Mouse (Mus musculus) forebrain, embryonic 15.5 days (tissue): ENCODE measurements at regions not wholly inside any gene's neighbourhood (a gene's known extent, or its start where the extent isn't known, plus 50 kb on each side); places are given as distances from the start of the nearest gene placed in this dataset.

Source experiments
- ATAC-seq: fragments of 200-750 bp; cut with Nextera tagmentation; replicated peaks from 2 replicates; pipeline ENCODE4 v1.8.0; 2017; ENCODE audit warnings: mild to moderate bottlenecking, moderate TSS enrichment, moderate library complexity
- H3K27ac ChIP-seq: fragments of 300-500 bp; sonication (generic); replicated peaks from 2 replicates; pipeline ENCODE4 v1.5.1; 2015; ENCODE audit warnings: mild to moderate bottlenecking, inconsistent platforms
- H3K27me3 ChIP-seq: fragments of 300-500 bp; sonication (generic); 2 replicates; pipeline ENCODE4 v1.6.1; 2015; ENCODE audit warnings: inconsistent platforms
- H3K36me3 ChIP-seq: fragments of 300-500 bp; sonication (generic); 2 replicates; pipeline ENCODE4 v1.6.1; 2015; ENCODE audit warnings: mild to moderate bottlenecking, inconsistent platforms
- H3K4me1 ChIP-seq: fragments of 300-500 bp; sonication (generic); 2 replicates; pipeline ENCODE4 v1.6.1; 2015; ENCODE audit warnings: inconsistent platforms
- H3K4me2 ChIP-seq: fragments of 300-500 bp; sonication (generic); replicated peaks from 2 replicates; pipeline ENCODE4 v1.6.1; 2015; ENCODE audit warnings: mild to moderate bottlenecking, inconsistent platforms
- H3K4me3 ChIP-seq: fragments of 300-500 bp; sonication (generic); 2 replicates; pipeline ENCODE4 v1.5.1; 2015; ENCODE audit warnings: mild to moderate bottlenecking, inconsistent platforms
- H3K9ac ChIP-seq: fragments of 300-500 bp; sonication (generic); replicated peaks from 2 replicates; pipeline ENCODE4 v1.6.1; 2015; ENCODE audit warnings: mild to moderate bottlenecking, inconsistent platforms
- H3K9me3 ChIP-seq: fragments of 300-500 bp; sonication (generic); 2 replicates; pipeline ENCODE4 v1.6.1; 2016; ENCODE audit warnings: inconsistent platforms
- WGBS: fragments of 180-500 bp; shearing (Covaris S2); methylation state at CpG from one replicate; pipeline ENCODE4 v1.1.7; 2015; ENCODE audit warnings: mixed read lengths; 5-methylcytosine and 5-hydroxymethylcytosine counted together

DNA sequence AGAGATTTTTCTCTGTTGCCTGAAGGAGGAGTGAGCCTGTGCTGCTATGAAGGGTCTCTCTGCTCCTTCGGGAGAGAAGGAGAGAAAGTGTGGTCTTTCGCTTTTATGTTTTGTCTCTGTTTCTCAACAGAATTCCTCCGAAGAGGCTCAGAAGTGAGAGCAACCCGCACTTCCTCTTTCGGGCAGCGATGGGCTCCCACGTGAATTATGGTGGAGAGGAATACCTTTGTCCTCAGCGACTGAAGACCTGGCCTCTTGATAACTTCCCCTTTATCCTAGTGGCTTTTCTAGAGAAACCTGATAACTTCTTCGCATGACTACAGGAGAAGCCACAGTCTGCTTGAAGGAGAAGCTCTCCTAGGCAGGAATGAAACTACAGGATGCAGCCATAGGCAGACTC lies 216.4 kb downstream of the Bcl2l11 start:
- 84% methylated on average over 9 of the region's 9 CpGs for WGBS
- Histone ChIP-seq H3K4me3 (no peak overlapping the region), H3K36me3 (no peaks in the 10 kb centered on the region), H3K9ac (no peak overlapping the region), H3K4me1 (peaks cover 25% of the 10 kb centered on the region), H3K9me3 (no peaks in the 10 kb centered on the region), H3K4me2 (no peak overlapping the region), H3K27me3 (no peaks in the 10 kb centered on the region), H3K27ac (no peak overlapping the region)
- ATAC-seq = no peak

DNA sequence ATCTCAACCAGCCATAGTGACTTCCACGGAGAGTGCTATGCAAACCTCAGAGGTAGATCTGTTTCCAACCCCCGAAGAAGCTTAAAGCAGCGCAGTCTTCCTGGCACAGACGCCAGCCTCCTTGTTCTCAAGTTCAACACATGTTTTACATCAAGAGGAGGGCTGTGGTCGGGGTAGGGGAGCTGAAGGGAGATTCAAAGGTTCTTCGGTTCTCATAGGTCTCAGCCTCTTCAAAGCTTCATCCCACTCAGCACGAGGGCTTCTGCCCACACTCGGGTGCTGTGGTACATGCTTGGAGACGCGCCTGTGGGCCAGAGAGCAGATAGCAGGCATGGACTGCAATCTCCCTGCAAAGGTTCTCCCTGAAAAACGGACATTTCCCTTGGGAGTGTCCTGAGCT lies 219.7 kb downstream of the Bcl2l11 start:
- Histone ChIP-seq H3K27ac (no peak overlapping the region), H3K4me2 (no peak overlapping the region), H3K9ac (no peak overlapping the region), H3K27me3 (no peaks in the 10 kb centered on the region), H3K9me3 (no peaks in the 10 kb centered on the region), H3K4me1 (peaks cover 7% of the 10 kb centered on the region; the same call in 1 of the 2 replicates), H3K36me3 (no peaks in the 10 kb centered on the region), H3K4me3 (no peak overlapping the region)
- 85% methylated on average over 11 of the region's 11 CpGs for WGBS
- no peak for ATAC-seq

- WGBS = 74% methylated on average over 2 of the region's 2 CpGs
- no peak overlapping the region for H3K9ac ChIP-seq
These were observed 222.7 kb downstream of the Bcl2l11 start for GRCm38 (mm10) chr2:128348556-128348955.

GRCm38 (mm10) chr2:128351405-128351804 lies 225.6 kb downstream of the Bcl2l11 start:
- no peaks in the 10 kb centered on the region for H3K4me1 ChIP-seq
- no peak overlapping the region for H3K27ac ChIP-seq
- peaks cover 7% of the 10 kb centered on the region for H3K9me3 ChIP-seq
- 94% methylated on average over 16 of the region's 16 CpGs for WGBS
- H3K27me3 ChIP-seq = no peaks in the 10 kb centered on the region
- no peak overlapping the region for H3K4me2 ChIP-seq
- no peak overlapping the region for H3K9ac ChIP-seq
- ATAC-seq = no peak
- no peaks in the 10 kb centered on the region for H3K36me3 ChIP-seq
- no peak overlapping the region for H3K4me3 ChIP-seq

More at GRCm38 (mm10) chr2:128348556-128348955, 222.7 kb downstream of the Bcl2l11 start:
- Histone ChIP-seq H3K27ac (no peak overlapping the region), H3K4me2 (no peak overlapping the region), H3K36me3 (no peaks in the 10 kb centered on the region), H3K9me3 (no peaks in the 10 kb centered on the region), H3K27me3 (no peaks in the 10 kb centered on the region), H3K4me3 (no peak overlapping the region), H3K4me1 (no peaks in the 10 kb centered on the region)
- no peak for ATAC-seq

- no peaks in the 10 kb centered on the region for H3K4me1 ChIP-seq
- peaks cover 7% of the 10 kb centered on the region for H3K9me3 ChIP-seq
- ATAC-seq = no peak
- no peak overlapping the region for H3K27ac ChIP-seq
- H3K27me3 ChIP-seq = no peaks in the 10 kb centered on the region
- no peak overlapping the region for H3K4me2 ChIP-seq
- no peak overlapping the region for H3K9ac ChIP-seq
- H3K36me3 ChIP-seq = no peaks in the 10 kb centered on the region
- 91% methylated on average over 1 of the region's 1 CpGs for WGBS
- H3K4me3 ChIP-seq = no peak overlapping the region
These were observed 226.7 kb downstream of the Bcl2l11 start for GRCm38 (mm10) chr2:128352533-128352932.

- no peak overlapping the region for H3K9ac ChIP-seq
- H3K4me1 ChIP-seq = no peaks in the 10 kb centered on the region
- peaks cover 7% of the 10 kb centered on the region for H3K9me3 ChIP-seq
- H3K4me2 ChIP-seq = no peak overlapping the region
- WGBS = 76% methylated on average over 3 of the region's 3 CpGs
- no peak overlapping the region for H3K4me3 ChIP-seq
- no peak for ATAC-seq
- no peaks in the 10 kb centered on the region for H3K27me3 ChIP-seq
- H3K27ac ChIP-seq = no peak overlapping the region
- no peaks in the 10 kb centered on the region for H3K36me3 ChIP-seq
These were observed 227.6 kb downstream of the Bcl2l11 start for GRCm38 (mm10) chr2:128353457-128353856.

- Histone ChIP-seq H3K9ac (no peak overlapping the region), H3K4me2 (no peak overlapping the region), H3K4me3 (no peak overlapping the region), H3K36me3 (no peaks in the 10 kb centered on the region), H3K27ac (no peak overlapping the region), H3K27me3 (no peaks in the 10 kb centered on the region), H3K9me3 (peaks cover 7% of the 10 kb centered on the region), H3K4me1 (no peaks in the 10 kb centered on the region)
- 71% methylated on average over 4 of the region's 4 CpGs for WGBS
- ATAC-seq = no peak
These were observed 230.5 kb downstream of the Bcl2l11 start for GRCm38 (mm10) chr2:128356326-128356725.

DNA sequence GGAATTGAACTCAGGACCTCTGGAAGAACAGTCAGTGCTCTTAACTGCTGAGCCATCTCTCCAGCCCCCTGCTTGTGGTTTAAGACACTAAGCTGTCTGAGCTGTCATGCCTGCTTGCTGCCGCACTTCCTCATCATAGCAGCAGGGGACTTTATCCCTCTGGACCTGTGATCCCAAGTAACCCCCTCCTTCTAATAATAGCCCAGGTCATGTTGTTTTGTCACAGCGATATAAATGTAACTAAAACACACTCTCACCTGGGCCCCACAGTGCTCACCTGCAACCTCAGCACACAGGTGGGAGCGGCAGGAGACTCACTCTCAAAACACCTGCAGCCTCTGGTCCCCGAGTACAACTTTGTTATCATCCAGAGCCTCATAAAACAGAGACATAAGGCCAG lies 231.9 kb upstream of the Spdye4c start:
- Histone ChIP-seq H3K9ac (no peak overlapping the region), H3K27ac (no peak overlapping the region), H3K9me3 (peaks cover 7% of the 10 kb centered on the region), H3K4me2 (no peak overlapping the region), H3K4me3 (no peak overlapping the region), H3K27me3 (no peaks in the 10 kb centered on the region), H3K36me3 (no peaks in the 10 kb centered on the region), H3K4me1 (no peaks in the 10 kb centered on the region)
- ATAC-seq = no peak
- WGBS = 81% methylated on average over 4 of the region's 4 CpGs

GRCm38 (mm10) chr2:128360517-128360916 lies 230.5 kb upstream of the Spdye4c start:
- Histone ChIP-seq H3K36me3 (no peaks in the 10 kb centered on the region), H3K27me3 (no peaks in the 10 kb centered on the region), H3K9ac (no peak overlapping the region), H3K4me3 (no peak overlapping the region), H3K4me1 (no peaks in the 10 kb centered on the region), H3K4me2 (no peak overlapping the region), H3K9me3 (peaks cover 7% of the 10 kb centered on the region), H3K27ac (no peak overlapping the region)
- WGBS = 84% methylated on average over 5 of the region's 5 CpGs
- no peak for ATAC-seq

DNA sequence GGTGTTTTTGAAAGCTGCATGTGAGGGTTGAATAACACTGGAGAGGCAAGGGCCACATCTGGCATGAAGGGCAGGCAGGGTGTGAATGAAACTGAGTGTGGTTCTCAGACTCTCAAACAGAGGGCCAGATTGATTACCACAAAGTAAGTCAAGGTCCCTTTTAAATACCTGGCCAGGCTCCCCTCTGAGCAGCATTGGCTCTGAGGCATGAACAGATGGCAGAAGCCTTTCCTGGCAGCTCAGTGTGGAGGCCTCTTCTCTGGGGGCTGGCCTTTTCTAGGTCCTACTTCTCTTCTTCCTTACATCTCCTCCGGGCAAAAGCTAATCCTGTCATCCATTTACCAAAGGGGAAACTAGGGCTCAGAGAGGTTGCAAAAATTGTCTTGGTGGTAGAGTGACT lies 229.6 kb upstream of the Spdye4c start:
- Histone ChIP-seq H3K4me3 (no peak overlapping the region), H3K27me3 (no peaks in the 10 kb centered on the region), H3K9me3 (no peaks in the 10 kb centered on the region), H3K27ac (no peak overlapping the region), H3K9ac (no peak overlapping the region), H3K36me3 (no peaks in the 10 kb centered on the region), H3K4me2 (no peak overlapping the region), H3K4me1 (no peaks in the 10 kb centered on the region)
- no peak for ATAC-seq
- 57% methylated on average over 1 of the region's 1 CpGs for WGBS

DNA sequence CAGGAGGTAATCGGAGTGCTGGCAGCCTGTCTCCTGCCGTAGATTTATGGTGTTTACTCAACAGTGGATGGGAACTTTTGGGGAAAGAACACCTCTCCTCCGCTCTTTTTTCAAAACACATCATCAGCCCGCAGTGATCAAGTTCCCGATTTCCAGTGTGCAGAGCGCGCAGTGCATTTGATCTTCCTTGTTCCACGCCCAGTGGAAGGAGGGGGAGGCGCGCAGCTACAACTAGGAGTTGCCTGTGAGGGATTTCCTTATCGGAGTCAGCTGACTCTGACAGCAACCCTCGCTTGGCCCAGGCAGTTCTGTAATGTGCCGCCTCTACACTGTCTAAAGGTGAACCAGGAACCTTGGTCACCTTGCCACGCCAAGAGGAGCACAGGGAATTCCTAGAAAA lies 226.8 kb upstream of the Spdye4c start:
- Histone ChIP-seq H3K36me3 (no peaks in the 10 kb centered on the region), H3K9ac (no peak overlapping the region), H3K9me3 (no peaks in the 10 kb centered on the region), H3K4me1 (no peaks in the 10 kb centered on the region), H3K4me3 (no peak overlapping the region), H3K27ac (no peak overlapping the region), H3K4me2 (no peak overlapping the region), H3K27me3 (no peaks in the 10 kb centered on the region)
- ATAC-seq = no peak
- WGBS = 81% methylated on average over 14 of the region's 14 CpGs

GRCm38 (mm10) chr2:128365004-128365403 lies 226.0 kb upstream of the Spdye4c start:
- no peaks in the 10 kb centered on the region for H3K9me3 ChIP-seq
- no peak for ATAC-seq
- no peaks in the 10 kb centered on the region for H3K36me3 ChIP-seq
- H3K9ac ChIP-seq = no peak overlapping the region
- no peak overlapping the region for H3K4me2 ChIP-seq
- 81% methylated on average over 3 of the region's 3 CpGs for WGBS
- no peaks in the 10 kb centered on the region for H3K27me3 ChIP-seq
- H3K27ac ChIP-seq = no peak overlapping the region
- H3K4me3 ChIP-seq = no peak overlapping the region
- no peaks in the 10 kb centered on the region for H3K4me1 ChIP-seq

DNA sequence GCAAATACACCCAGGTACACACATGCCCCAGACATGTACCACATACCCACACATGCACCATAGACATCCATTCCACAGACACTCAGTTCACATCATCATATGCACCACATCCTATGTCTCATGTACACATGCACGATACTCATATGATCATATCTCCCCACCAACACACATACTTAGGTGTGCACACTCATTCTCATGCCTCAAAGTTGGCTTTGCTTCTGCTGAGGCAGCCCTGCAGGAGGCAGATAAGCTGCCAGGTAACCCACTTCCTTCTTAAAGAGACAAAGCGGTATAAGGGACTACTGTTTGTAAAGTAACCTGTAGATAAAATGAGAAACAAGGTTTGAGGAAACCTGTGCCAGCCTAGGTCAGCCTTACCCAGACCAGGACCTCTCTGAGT lies 225.2 kb upstream of the Spdye4c start:
- Histone ChIP-seq H3K36me3 (no peaks in the 10 kb centered on the region), H3K4me2 (no peak overlapping the region), H3K27ac (no peak overlapping the region), H3K4me1 (0 out of 2 replicates have a peak, but pooled peaks cover 2% of the 10 kb centered on the region), H3K27me3 (no peaks in the 10 kb centered on the region), H3K9ac (no peak overlapping the region), H3K4me3 (no peak overlapping the region), H3K9me3 (no peaks in the 10 kb centered on the region)
- no peak for ATAC-seq
- 91% methylated on average over 2 of the region's 2 CpGs for WGBS
